Mouse (Mus musculus) forebrain, embryonic 10.5 days (tissue): ENCODE results near the gene Crnkl1. TPM values are rescaled to one million over a fixed set of nuclear protein-coding genes. Genes with fewer than 3 reads are reported as not detected.

Source experiments
- DNase-seq: peaks from one replicate; pipeline ENCODE4 v3.0.0-alpha.2; 2017; ENCODE audit warnings: low spot score; ENCODE audit errors: extremely low spot score
- H3K27ac ChIP-seq: fragments of 300-500 bp; sonication (generic); 2 replicates; pipeline ENCODE4 v1.5.1; 2016; ENCODE audit warnings: mild to moderate bottlenecking
- H3K27me3 ChIP-seq: fragments of 300-500 bp; sonication (generic); 2 replicates; pipeline ENCODE4 v1.6.1; 2016; ENCODE audit warnings: mild to moderate bottlenecking; ENCODE audit not compliant: poor library complexity, severe bottlenecking
- H3K36me3 ChIP-seq: fragments of 300-500 bp; sonication (generic); replicated peaks from 2 replicates; pipeline ENCODE4 v1.6.1; 2016; ENCODE audit warnings: mild to moderate bottlenecking, moderate library complexity
- H3K4me1 ChIP-seq: fragments of 300-500 bp; sonication (generic); 2 replicates; pipeline ENCODE4 v1.6.1; 2016
- H3K4me3 ChIP-seq: fragments of 300-500 bp; sonication (generic); 2 replicates; pipeline ENCODE4 v1.5.1; 2016; ENCODE audit warnings: mild to moderate bottlenecking, moderate library complexity
- H3K9me3 ChIP-seq: fragments of 300-500 bp; sonication (generic); 2 replicates; pipeline ENCODE4 v1.6.1; 2016; ENCODE audit warnings: mild to moderate bottlenecking, moderate library complexity
- WGBS: fragments of 180-500 bp; shearing (Covaris S2); methylation state at CpG from one replicate; pipeline ENCODE4 v1.1.7; 2016; 5-methylcytosine and 5-hydroxymethylcytosine counted together
- polyA plus RNA-seq: library from polyadenylated mRNA; unstranded; fragments of >200 nt; fragmentation: Nextera tagmentation; extraction: Ambion mirVana; gene quantifications from 2 replicates; pipeline ENCODE4 v1.2.1, GENCODE M21; 2016

Gene Crnkl1
- polyA plus RNA-seq = 38.2 and 41.6 TPM in 2 replicates

DNA sequence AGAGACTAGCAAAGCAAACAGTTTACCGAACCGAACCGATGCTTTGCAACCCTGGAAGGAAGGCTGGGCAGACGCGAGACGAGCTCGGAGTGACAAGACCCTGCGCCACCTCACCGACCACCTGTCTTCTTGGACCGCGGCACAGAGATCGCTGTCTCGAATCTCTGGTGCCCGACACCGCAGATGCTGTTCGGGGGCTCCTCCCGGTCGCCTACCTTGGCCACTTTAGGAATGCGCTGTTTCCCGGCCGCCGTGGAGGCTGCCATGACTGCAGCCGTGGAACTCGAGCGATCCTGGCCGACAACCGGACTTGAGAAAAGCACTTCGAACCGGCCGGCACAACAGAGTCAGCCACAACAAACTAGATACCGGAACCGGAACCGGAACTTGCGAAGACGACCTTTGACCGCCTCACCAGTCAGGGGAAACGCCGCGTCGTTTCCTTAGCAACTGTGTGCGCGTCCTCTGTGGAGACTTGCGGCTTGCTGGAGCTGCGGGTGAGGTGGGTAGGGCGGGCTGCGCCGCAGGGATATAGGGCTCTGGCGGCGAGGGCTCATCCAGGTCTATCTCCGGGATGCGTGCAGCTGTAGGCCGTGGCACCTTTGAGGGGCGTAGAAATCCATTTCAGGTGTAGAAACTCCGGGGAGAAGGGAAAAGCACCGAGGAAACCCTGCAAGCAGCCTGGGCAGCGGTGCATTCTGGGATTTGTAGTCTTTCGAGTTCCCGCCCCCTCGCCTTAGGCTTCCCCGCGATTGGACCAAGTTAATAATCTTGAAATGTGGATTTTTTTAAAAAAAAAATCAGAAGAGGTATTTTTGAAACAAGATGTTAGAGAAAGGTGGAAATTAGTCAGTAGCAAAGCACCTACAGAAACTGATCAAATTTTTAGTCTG is at the start of gene Crnkl1, which contains the start of gene Cfap61:
TSS of gene Crnkl1 (minus strand) at position 676 of the 893 bp plus-strand sequence.
TSS of gene Cfap61 (plus strand) at position 446 of the 893 bp plus-strand sequence.
- under 1% methylated on average over 61 of the region's 61 CpGs for WGBS
- Histone ChIP-seq H3K9me3 (no peaks in the 10 kb centered on the region), H3K27me3 (no peaks in the 10 kb centered on the region), H3K27ac (peak within 1 kb of the TSS; percentile 66), H3K36me3 (peaks cover 31% of the 10 kb centered on the region), H3K4me3 (peak within 1 kb of the TSS; percentile 88), H3K4me1 (peaks cover 10% of the 10 kb centered on the region)
- peak; percentile 95 for DNase-seq

DNA sequence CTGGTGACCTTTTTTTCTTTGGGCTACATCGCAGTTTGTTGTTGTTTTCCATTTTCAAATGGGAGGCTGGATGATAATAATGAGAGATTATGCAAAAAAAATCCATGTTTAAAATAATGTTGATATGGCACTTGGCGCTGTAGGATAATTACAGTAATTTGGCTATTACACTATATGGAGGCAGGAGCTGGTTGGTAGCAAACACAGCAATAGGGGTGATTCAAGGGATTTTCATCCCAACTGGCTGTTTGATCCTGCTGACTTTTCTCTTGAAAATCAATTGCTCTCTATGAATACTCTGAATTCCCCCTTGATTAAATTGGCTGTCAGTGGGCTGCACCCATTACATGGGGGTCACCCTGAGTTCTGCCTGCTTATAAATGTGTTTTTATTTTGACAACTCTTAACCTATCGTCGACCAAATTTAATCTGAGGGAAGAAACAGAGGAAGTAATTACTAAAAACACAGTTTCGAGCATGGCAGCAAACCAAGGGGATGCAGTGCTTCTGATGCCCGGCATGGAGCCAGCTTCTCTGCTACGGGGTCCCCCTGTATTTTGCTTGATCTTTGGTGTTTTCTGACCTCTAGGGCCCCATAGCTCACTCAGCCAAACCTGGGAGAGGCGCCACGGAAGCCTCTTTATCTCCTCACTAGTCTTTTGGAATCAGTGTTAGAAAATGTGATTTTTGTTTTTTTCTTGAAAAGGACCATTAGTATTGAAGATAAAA is 47.7 kb upstream of the Crnkl1 start:
- no peaks in the 10 kb centered on the region for H3K36me3 ChIP-seq
- no peaks in the 10 kb centered on the region for H3K9me3 ChIP-seq
- H3K4me1 ChIP-seq = peaks cover 39% of the 10 kb centered on the region
- WGBS = 74% methylated on average over 9 of the region's 9 CpGs
- no peak overlapping the region for H3K4me3 ChIP-seq
- peak overlapping the region; percentile 51; the same call in 1 of the 2 replicates for H3K27ac ChIP-seq
- H3K27me3 ChIP-seq = no peaks in the 10 kb centered on the region
- DNase-seq = no peak

DNA sequence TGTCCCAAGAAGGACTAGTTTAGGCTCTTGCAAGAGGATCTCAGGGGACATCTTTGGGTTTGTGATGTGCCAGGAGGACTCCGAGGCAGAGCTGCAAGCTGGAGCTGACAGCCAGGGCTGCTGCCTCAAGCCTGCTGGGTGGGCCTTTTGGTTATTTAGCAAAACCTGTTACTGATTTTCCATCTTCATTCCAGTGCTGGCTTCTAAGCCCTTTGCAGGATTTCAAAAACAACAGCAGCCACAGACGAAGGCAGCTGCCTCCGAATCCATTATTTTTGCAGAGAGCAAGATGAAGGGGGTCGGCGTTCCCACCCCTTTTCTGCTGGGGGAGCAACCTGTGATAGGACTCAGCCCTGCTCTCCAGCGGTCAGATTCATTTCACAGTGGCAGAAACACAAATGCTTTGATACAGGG is 46.9 kb upstream of the Crnkl1 start:
- 27% methylated on average over 6 of the region's 6 CpGs for WGBS
- DNase-seq = no peak

DNA sequence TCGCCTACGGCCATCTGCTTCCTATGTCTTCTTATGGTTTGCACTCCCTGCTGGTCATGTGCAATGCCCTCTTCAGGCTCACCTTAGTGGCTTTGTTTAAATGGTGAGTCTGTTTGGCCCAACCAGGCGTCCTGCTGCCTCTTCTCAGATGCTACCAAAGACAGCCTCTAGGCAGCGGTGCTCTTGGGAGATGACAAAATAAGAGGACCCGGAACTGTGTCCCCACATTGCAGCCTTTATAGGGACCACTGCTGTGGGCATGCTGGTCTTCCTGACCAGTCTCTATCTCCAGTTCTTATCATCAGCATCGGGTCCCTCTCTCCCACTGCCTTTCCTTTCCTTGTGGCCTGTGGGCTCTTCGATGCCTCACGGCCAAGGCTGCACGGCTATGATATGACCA is 46.1 kb upstream of the Crnkl1 start:
- Histone ChIP-seq H3K9me3 (no peaks in the 10 kb centered on the region), H3K4me1 (peaks cover 39% of the 10 kb centered on the region), H3K36me3 (no peaks in the 10 kb centered on the region), H3K27ac (peak overlapping the region; percentile 65), H3K4me3 (no peak overlapping the region), H3K27me3 (no peaks in the 10 kb centered on the region)
- no peak for DNase-seq
- WGBS = 76% methylated on average over 9 of the region's 9 CpGs

More for the DNA sequence above, 46.9 kb upstream of the Crnkl1 start:
- H3K27me3 ChIP-seq = no peaks in the 10 kb centered on the region
- H3K9me3 ChIP-seq = no peaks in the 10 kb centered on the region
- H3K4me1 ChIP-seq = peaks cover 39% of the 10 kb centered on the region
- no peak overlapping the region for H3K4me3 ChIP-seq
- peak overlapping the region; percentile 22 for H3K27ac ChIP-seq
- no peaks in the 10 kb centered on the region for H3K36me3 ChIP-seq

DNA sequence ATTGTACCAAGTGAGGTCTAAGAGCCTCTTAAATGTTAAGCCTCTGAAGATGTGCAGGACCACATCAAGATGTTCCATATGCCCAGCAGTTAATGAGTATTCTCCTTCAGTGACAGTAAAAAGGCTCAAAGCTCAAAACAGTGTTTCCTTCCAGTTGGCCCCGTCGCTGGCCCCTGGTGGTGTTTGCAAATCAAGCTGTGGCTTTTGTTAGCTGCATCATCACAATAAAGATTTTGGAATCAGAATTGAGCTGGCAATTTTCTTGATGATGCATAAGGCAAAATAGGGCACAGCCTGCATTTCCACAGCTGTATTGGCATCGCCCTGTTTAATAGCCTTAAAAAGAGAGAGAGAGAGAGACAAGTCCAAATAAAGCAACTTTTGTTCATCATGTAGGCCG is 44.8 kb upstream of the Crnkl1 start:
- peaks cover 39% of the 10 kb centered on the region for H3K4me1 ChIP-seq
- H3K27me3 ChIP-seq = no peaks in the 10 kb centered on the region
- H3K36me3 ChIP-seq = no peaks in the 10 kb centered on the region
- H3K9me3 ChIP-seq = no peaks in the 10 kb centered on the region
- DNase-seq = no peak
- H3K27ac ChIP-seq = no peak overlapping the region
- 60% methylated on average over 4 of the region's 4 CpGs for WGBS
- H3K4me3 ChIP-seq = no peak overlapping the region

DNA sequence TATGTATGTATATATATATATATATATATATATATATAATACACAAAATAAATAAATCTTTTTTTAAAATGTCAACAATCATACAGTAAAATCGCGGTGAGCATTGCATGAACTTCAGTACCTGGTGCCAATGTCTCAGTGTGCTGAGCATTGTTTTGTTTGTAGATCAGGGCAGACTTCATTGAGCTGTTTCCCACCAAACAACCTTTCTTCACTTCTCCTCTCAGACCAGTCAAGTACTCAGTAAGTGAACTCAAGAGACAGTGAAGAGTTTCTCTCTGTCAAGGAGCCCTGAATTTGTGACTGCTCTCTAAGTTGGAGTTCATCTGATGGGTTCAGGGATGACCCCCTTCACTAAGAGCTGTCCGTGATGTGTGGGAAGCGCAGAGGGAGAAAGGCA is 37.8 kb upstream of the Crnkl1 start:
- no peak overlapping the region for H3K4me3 ChIP-seq
- DNase-seq = no peak
- H3K9me3 ChIP-seq = no peaks in the 10 kb centered on the region
- H3K4me1 ChIP-seq = no peaks in the 10 kb centered on the region
- no peak overlapping the region for H3K27ac ChIP-seq
- WGBS = 86% methylated on average over 4 of the region's 4 CpGs
- no peaks in the 10 kb centered on the region for H3K36me3 ChIP-seq
- no peaks in the 10 kb centered on the region for H3K27me3 ChIP-seq

DNA sequence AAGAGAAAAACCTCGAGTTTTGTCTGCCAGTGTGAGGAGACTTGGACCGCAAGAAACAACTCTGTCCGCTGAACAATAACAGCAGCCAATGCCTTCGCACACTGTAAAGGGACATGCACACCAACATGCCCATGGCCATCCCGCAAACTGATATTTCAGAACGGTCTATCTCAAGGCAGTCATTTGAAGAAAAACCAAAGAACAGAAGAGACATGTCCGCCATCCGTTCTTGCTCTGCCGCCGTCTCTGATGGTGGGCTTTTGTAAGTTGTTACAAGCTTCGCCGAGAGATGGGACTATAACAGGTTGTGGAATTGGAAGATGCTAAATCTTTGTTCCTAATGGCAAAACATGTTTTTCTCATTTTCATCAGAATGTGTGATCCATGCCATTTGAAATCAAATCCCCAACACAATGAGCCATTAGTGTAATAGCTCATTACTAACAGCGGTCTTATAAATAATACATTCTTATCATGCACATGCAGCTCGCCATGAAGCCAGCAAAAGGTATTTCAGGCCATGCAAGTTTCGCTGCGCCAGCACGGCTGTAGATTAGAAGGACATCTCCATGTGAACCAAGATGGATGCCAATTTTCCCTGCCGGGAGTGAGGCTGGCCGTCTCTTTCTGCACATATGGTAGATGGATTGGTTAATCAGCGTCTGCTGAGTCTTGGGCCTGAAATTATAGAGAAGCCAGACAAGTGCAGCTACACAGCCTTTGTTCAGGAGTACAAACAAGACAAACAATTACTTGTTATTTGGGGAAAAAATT is 36.6 kb upstream of the Crnkl1 start:
- no peaks in the 10 kb centered on the region for H3K4me1 ChIP-seq
- H3K36me3 ChIP-seq = no peaks in the 10 kb centered on the region
- no peaks in the 10 kb centered on the region for H3K9me3 ChIP-seq
- WGBS = 95% methylated on average over 20 of the region's 20 CpGs
- H3K4me3 ChIP-seq = no peak overlapping the region
- H3K27me3 ChIP-seq = no peaks in the 10 kb centered on the region
- H3K27ac ChIP-seq = no peak overlapping the region
- no peak for DNase-seq

DNA sequence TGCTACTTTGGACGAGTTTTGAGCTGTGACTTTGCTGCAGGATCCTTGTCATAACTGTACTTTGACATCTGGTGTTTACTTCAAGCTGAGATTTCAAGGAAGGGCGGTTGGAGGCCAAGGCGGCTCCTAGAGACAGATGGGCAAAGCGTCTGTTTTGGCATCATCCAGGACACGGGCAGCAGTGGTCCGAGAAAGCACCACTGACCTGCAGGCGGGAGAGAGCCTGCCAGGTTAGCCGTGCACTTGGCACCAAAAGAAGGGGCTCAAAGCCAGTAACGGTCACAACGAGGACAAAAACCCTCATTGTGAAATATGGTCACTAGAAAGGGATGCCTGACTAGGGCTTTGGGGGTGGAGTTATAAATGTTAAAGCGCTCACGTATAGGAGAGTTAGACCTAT is 35.9 kb upstream of the Crnkl1 start:
- Histone ChIP-seq H3K9me3 (no peaks in the 10 kb centered on the region), H3K27me3 (no peaks in the 10 kb centered on the region), H3K36me3 (no peaks in the 10 kb centered on the region), H3K4me1 (no peaks in the 10 kb centered on the region), H3K27ac (no peak overlapping the region), H3K4me3 (no peak overlapping the region)
- DNase-seq = no peak
- WGBS = 92% methylated on average over 12 of the region's 12 CpGs

DNA sequence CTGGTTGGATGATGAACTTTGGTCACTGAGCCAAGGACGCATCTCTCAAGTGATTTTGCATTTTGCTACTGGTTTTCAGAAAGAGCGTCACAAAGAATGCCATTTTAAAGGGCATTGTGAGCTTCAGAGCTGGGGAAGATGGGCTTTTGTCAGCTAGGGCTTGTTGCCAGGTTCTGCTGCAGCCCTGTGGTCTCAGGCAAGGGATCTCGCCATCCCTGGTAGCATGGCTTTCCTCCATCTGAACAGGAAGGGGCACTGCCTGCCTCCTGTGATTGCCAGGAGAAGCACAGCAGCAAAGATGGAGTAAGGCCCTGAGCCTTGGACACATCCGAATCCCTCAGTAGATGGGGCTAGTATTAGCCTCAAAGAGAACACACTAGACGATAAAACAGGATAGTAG is 27.0 kb upstream of the Crnkl1 start:
- no peak for DNase-seq
- Histone ChIP-seq H3K4me3 (no peak overlapping the region), H3K27me3 (peaks cover 14% of the 10 kb centered on the region), H3K9me3 (no peaks in the 10 kb centered on the region), H3K4me1 (peaks cover 13% of the 10 kb centered on the region), H3K27ac (no peak overlapping the region), H3K36me3 (no peaks in the 10 kb centered on the region)
- 87% methylated on average over 5 of the region's 5 CpGs for WGBS

DNA sequence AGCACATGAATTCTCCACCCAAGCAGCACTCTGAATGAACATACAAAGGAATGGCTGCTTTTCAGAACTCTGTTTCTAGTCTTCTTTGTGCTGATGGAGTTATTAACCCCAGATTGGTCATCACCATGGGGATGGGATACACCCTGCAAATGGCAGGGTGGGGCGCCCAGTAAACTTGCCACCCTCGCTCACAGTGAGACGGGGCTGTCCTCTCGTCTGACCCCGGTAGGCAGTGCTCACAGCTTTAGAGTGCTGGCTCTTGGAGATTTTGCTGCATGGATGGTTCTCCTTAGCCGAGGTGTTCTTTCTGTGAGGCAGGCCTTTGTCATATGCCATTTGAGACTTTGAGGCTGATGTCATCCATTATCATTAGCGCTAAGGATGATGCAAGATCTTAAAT is 23.7 kb upstream of the Crnkl1 start:
- peaks cover 30% of the 10 kb centered on the region for H3K27me3 ChIP-seq
- peak overlapping the region; percentile 59; the same call in 1 of the 2 replicates for H3K27ac ChIP-seq
- no peaks in the 10 kb centered on the region for H3K9me3 ChIP-seq
- no peaks in the 10 kb centered on the region for H3K36me3 ChIP-seq
- 56% methylated on average over 7 of the region's 7 CpGs for WGBS
- no peak overlapping the region for H3K4me3 ChIP-seq
- no peak for DNase-seq
- H3K4me1 ChIP-seq = peaks cover 21% of the 10 kb centered on the region

DNA sequence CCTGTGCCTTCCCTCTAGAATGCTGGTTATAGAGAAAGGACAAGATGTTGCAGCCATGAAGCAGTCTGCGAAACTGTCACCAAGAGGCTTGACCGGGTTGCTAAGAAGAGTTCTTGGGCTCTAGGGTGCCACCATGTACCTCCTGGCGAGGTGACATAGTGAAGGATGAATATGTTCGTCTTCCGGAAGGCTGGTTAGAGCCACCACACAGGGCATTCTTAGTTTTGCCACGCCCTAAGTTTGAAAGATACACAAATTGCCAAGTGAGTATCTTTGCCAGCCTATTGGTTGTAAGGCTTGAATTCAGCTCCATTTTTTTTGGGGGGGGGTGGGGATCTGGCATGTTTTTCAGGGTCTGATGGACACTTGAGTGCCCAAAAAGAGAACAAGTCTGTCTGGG is 23.3 kb upstream of the Crnkl1 start:
- WGBS = 92% methylated on average over 6 of the region's 6 CpGs
- H3K27me3 ChIP-seq = peaks cover 33% of the 10 kb centered on the region
- no peak for DNase-seq
- no peaks in the 10 kb centered on the region for H3K9me3 ChIP-seq
- peaks cover 21% of the 10 kb centered on the region for H3K4me1 ChIP-seq
- H3K27ac ChIP-seq = peak overlapping the region; percentile 27
- H3K36me3 ChIP-seq = no peaks in the 10 kb centered on the region
- H3K4me3 ChIP-seq = no peak overlapping the region

DNA sequence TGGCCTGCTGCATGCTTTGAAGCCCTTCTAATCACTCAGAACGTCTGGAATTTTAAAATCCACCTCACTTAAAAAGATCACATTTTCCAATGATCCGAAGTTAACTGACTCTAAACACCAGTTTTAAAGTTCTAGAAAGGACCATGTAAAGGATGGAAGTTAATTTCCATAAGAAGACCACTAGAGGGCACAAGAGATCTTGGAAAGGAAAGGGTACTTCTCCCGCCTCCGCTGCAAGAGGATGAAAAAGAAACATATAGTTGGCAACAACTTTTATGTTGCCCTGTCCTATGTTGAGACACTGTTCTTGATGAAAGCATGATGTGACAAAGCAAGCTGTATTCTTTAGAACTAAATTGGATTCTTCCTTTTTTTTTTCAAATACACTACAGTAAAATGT is 22.6 kb upstream of the Crnkl1 start:
- Histone ChIP-seq H3K36me3 (no peaks in the 10 kb centered on the region), H3K4me3 (no peak overlapping the region), H3K27me3 (peaks cover 38% of the 10 kb centered on the region), H3K27ac (no peak overlapping the region), H3K9me3 (no peaks in the 10 kb centered on the region), H3K4me1 (peaks cover 21% of the 10 kb centered on the region)
- 14% methylated on average over 4 of the region's 4 CpGs for WGBS
- DNase-seq = no peak
